Mouse (Mus musculus) midbrain, embryonic 11.5 days (tissue): ENCODE measurements around the gene Gm6358. TPM values are rescaled to one million over a fixed set of nuclear protein-coding genes. Genes with fewer than 3 reads are reported as not detected.
"Not testable (repeated sequence)": the region's sequence is repeated elsewhere in the genome, so short reads cannot be mapped to it uniquely, and the experiment has no call there.

Source experiments
- ATAC-seq: fragments of 200-750 bp; cut with Nextera tagmentation; 2 replicates; pipeline ENCODE4 v1.8.0; 2017; ENCODE audit warnings: moderate TSS enrichment, moderate library complexity; ENCODE audit not compliant: low FRiP score
- DNase-seq: peaks from one replicate; pipeline ENCODE4 v3.0.0; 2015; ENCODE audit warnings: low spot score; ENCODE audit errors: missing footprints
- H3K27ac ChIP-seq: fragments of 300-500 bp; sonication (generic); 2 replicates; pipeline ENCODE4 v1.5.1; 2014; ENCODE audit warnings: low read depth, low read length
- H3K27me3 ChIP-seq: fragments of 300-500 bp; sonication (generic); 2 replicates; pipeline ENCODE4 v1.6.1; 2014; ENCODE audit warnings: mild to moderate bottlenecking, low read length, moderate library complexity, mixed read lengths; ENCODE audit not compliant: control insufficient read depth, insufficient read depth
- H3K36me3 ChIP-seq: fragments of 300-500 bp; sonication (generic); 2 replicates; pipeline ENCODE4 v1.6.1; 2014; ENCODE audit warnings: mild to moderate bottlenecking, low read length, moderate library complexity, mixed read lengths; ENCODE audit not compliant: control insufficient read depth, insufficient read depth
- H3K4me1 ChIP-seq: fragments of 300-500 bp; sonication (generic); 2 replicates; pipeline ENCODE4 v1.6.1; 2014; ENCODE audit warnings: low read length; ENCODE audit not compliant: control insufficient read depth, insufficient read depth
- H3K4me2 ChIP-seq: fragments of 300-500 bp; sonication (generic); 2 replicates; pipeline ENCODE4 v1.6.1; 2014; ENCODE audit warnings: mild to moderate bottlenecking, moderate library complexity
- H3K4me3 ChIP-seq: fragments of 300-500 bp; sonication (generic); 2 replicates; pipeline ENCODE4 v1.5.1; 2014; ENCODE audit warnings: low read depth, low read length
- H3K9ac ChIP-seq: fragments of 300-500 bp; sonication (generic); 2 replicates; pipeline ENCODE4 v1.6.1; 2014; ENCODE audit warnings: low read length
- H3K9me3 ChIP-seq: fragments of 300-500 bp; sonication (generic); 2 replicates; pipeline ENCODE4 v1.6.1; 2016; ENCODE audit warnings: low read length; ENCODE audit not compliant: control insufficient read depth
- WGBS: fragments of 180-500 bp; shearing (Covaris S2); extraction: QIAGEN DNeasy Blood & Tissue Kit; methylation state at CpG from one replicate; pipeline ENCODE4 v1.1.7; 2014; 5-methylcytosine and 5-hydroxymethylcytosine counted together
- polyA plus RNA-seq: library from polyadenylated mRNA; unstranded; fragments of >200 nt; fragmentation: Nextera tagmentation; extraction: Ambion mirVana; gene quantifications from 2 replicates; pipeline ENCODE4 v1.2.1, GENCODE M21; 2014

The Gm6358 gene
- not detected in 2 replicates for polyA plus RNA-seq

- H3K36me3 ChIP-seq = no peaks in the 10 kb centered on the region
- H3K9ac ChIP-seq = no peak within 1 kb of the TSS
- DNase-seq (no peak), ATAC-seq (no peak)
- no peak within 1 kb of the TSS for H3K27ac ChIP-seq
- no peaks in the 10 kb centered on the region for H3K9me3 ChIP-seq
- WGBS = 89% methylated on average over 1 of the region's 1 CpGs
- H3K4me2 ChIP-seq = no peak within 1 kb of the TSS
- H3K4me3 ChIP-seq = no peak within 1 kb of the TSS
- no peaks in the 10 kb centered on the region for H3K4me1 ChIP-seq
- no peaks in the 10 kb centered on the region for H3K27me3 ChIP-seq
Observed at GRCm38 (mm10) chr16:89140551-89140950, at the start of gene Gm6358. Gm6358 (plus strand) TSS chr16:89140851.

GRCm38 (mm10) chr16:89150786-89151185, 10.1 kb downstream of the Gm6358 start, which contains the start of gene Gm10061:
Gm10061 (plus strand) TSS chr16:89151086.
- no peak within 1 kb of the TSS for H3K27ac ChIP-seq
- H3K36me3 ChIP-seq = no peaks in the 10 kb centered on the region
- H3K4me1 ChIP-seq = no peaks in the 10 kb centered on the region
- DNase-seq (peak; percentile 23), ATAC-seq (no peak)
- no peak within 1 kb of the TSS for H3K4me3 ChIP-seq
- H3K27me3 ChIP-seq = no peaks in the 10 kb centered on the region
- H3K9me3 ChIP-seq = no peaks in the 10 kb centered on the region
- no peak within 1 kb of the TSS for H3K9ac ChIP-seq
- no peak within 1 kb of the TSS for H3K4me2 ChIP-seq
- 94% methylated on average over 1 of the region's 1 CpGs for WGBS

- no peaks in the 10 kb centered on the region for H3K27me3 ChIP-seq
- 91% methylated on average over 4 of the region's 4 CpGs for WGBS
- no peaks in the 10 kb centered on the region for H3K4me1 ChIP-seq
- no peaks in the 10 kb centered on the region for H3K9me3 ChIP-seq
- H3K27ac ChIP-seq = no peak within 1 kb of the TSS
- no peak within 1 kb of the TSS for H3K4me3 ChIP-seq
- DNase-seq (peak; percentile 41), ATAC-seq (no peak)
- H3K36me3 ChIP-seq = no peaks in the 10 kb centered on the region
- H3K9ac ChIP-seq = no peak within 1 kb of the TSS
- H3K4me2 ChIP-seq = no peak within 1 kb of the TSS
Observed at GRCm38 (mm10) chr16:89157652-89158051, 17.0 kb downstream of the Gm6358 start, which contains the start of gene Gm9789. Gm9789 (plus strand) TSS chr16:89157952.

- not testable (repeated sequence) for H3K27me3 ChIP-seq, H3K9me3 ChIP-seq, H3K36me3 ChIP-seq, H3K4me3 ChIP-seq, H3K4me2 ChIP-seq, H3K4me1 ChIP-seq, ATAC-seq, H3K9ac ChIP-seq, DNase-seq, H3K27ac ChIP-seq
Observed at GRCm38 (mm10) chr16:89169190-89169589, 28.5 kb downstream of the Gm6358 start, which contains the start of gene Gm7735. Gm7735 (plus strand) TSS chr16:89169490.

- Histone ChIP-seq H3K36me3 (no peaks in the 10 kb centered on the region), H3K27me3 (no peaks in the 10 kb centered on the region), H3K4me3 (no peak within 1 kb of the TSS), H3K9ac (no peak within 1 kb of the TSS), H3K9me3 (no peaks in the 10 kb centered on the region), H3K27ac (no peak within 1 kb of the TSS), H3K4me1 (no peaks in the 10 kb centered on the region), H3K4me2 (no peak within 1 kb of the TSS)
- ATAC-seq (no peak), DNase-seq (peak; percentile 6)
- 79% methylated on average over 2 of the region's 2 CpGs for WGBS
Observed at GRCm38 (mm10) chr16:89174435-89174834, 33.8 kb downstream of the Gm6358 start, which contains the start of gene 1110057P08Rik. 1110057P08Rik (plus strand) TSS chr16:89174735.

GRCm38 (mm10) chr16:89188621-89189020, 48.0 kb downstream of the Gm6358 start:
- no peak for ATAC-seq
- no peaks in the 10 kb centered on the region for H3K9me3 ChIP-seq
- H3K9ac ChIP-seq = no peak overlapping the region
- H3K4me3 ChIP-seq = no peak overlapping the region
- no peak for DNase-seq
- H3K4me2 ChIP-seq = no peak overlapping the region
- H3K36me3 ChIP-seq = no peaks in the 10 kb centered on the region
- no peak overlapping the region for H3K27ac ChIP-seq
- H3K27me3 ChIP-seq = no peaks in the 10 kb centered on the region
- no peaks in the 10 kb centered on the region for H3K4me1 ChIP-seq
- WGBS = 87% methylated on average over 4 of the region's 4 CpGs

Other genes with a start within 250 kb of the Gm6358 start
- gene Krtap19-5, start 244.4 kb upstream of the Gm6358 start, polyA plus RNA-seq = not detected in 2 replicates
- gene Krtap19-9b, start 208.6 kb upstream of the Gm6358 start, polyA plus RNA-seq = not detected in 2 replicates
- not detected in 2 replicates for gene Krtap16-3, start 178.0 kb upstream of the Gm6358 start, polyA plus RNA-seq
- gene Krtap22-2, start 130.1 kb upstream of the Gm6358 start, polyA plus RNA-seq = not detected in 2 replicates
- gene Gm10229, start 125.6 kb upstream of the Gm6358 start, polyA plus RNA-seq = not detected in 2 replicates
- not detected in 2 replicates for gene Krtap6-1, start 109.2 kb upstream of the Gm6358 start, polyA plus RNA-seq
- gene Gm10228, start 99.4 kb upstream of the Gm6358 start, polyA plus RNA-seq = not detected in 2 replicates
- gene Krtap6-5, start 93.0 kb upstream of the Gm6358 start, polyA plus RNA-seq = not detected in 2 replicates
- not detected in 2 replicates for gene 1110025L11Rik, start 76.8 kb upstream of the Gm6358 start, polyA plus RNA-seq
- gene Krtap6-3, start 56.8 kb upstream of the Gm6358 start, polyA plus RNA-seq = not detected in 2 replicates
- not detected in 2 replicates for gene Gm10061, start 10.2 kb downstream of the Gm6358 start, polyA plus RNA-seq
- gene Gm9789, start 17.1 kb downstream of the Gm6358 start, polyA plus RNA-seq = not detected in 2 replicates
- not detected in 2 replicates for gene Gm7735, start 28.6 kb downstream of the Gm6358 start, polyA plus RNA-seq
- not detected in 2 replicates for gene 1110057P08Rik, start 33.9 kb downstream of the Gm6358 start, polyA plus RNA-seq
- gene Krtap20-2, start 65.0 kb downstream of the Gm6358 start, polyA plus RNA-seq = not detected in 2 replicates